Comparison of ENCODE assay signal across 12 mouse cellular contexts in genomic region chr9:44686638-44687037, GRCm38 (mm10). TPM values are rescaled to one million over a fixed set of nuclear protein-coding genes. Genes with fewer than 3 reads are reported as not detected.
A peak's percentile ranks its signal among the peaks of the same experiment; 100 is the strongest.
DNase-seq lines count a peak whose midpoint lies in the region; ATAC-seq lines count a peak whose summit lies in the region.
"Had no signal": no experiment of that assay in that cellular context is flagged by ENCODE, and none has a peak within 500 bp of the region (broad histone marks: within the 10 kb centered on the region; RNA-seq: fewer than 3 reads in every experiment).

No protein-coding gene starts in this region.

- 0 out of 2 replicates have a peak overlapping the region, but pooled peaks have one; percentile 5 for H3K9ac ChIP-seq in kidney, embryonic 16.5 days (replicated peaks; ENCODE audit: low read length)
- H3K9ac ChIP-seq in forebrain, embryonic 12.5 days = 0 out of 2 replicates have a peak overlapping the region, but pooled peaks have one; percentile 0
- H3K9ac ChIP-seq in midbrain, embryonic 15.5 days = no peak overlapping the region
- H3K9ac ChIP-seq: limb, embryonic 13.5 days had no signal

- no peak for DNase-seq in kidney, adult 18-20 months
- DNase-seq in brain, adult 2 months (ENCODE audit: low read depth, low spot score) = peak; percentile 51
- no peak for DNase-seq in T-cell, adult 2 months (ENCODE audit: low spot score)
- DNase-seq in frontal cortex, postnatal 36 days (ENCODE audit: low spot score in 2 of 2) = no peak
- DNase-seq: cerebellum, adult 18-20 months; thymus, postnatal 25 days had no signal

- no peak overlapping the region for H3K4me3 ChIP-seq in kidney, embryonic 16.5 days (ENCODE audit: low read length)
- no peak overlapping the region for H3K4me3 ChIP-seq in forebrain, embryonic 12.5 days (replicated peaks)
- no peak overlapping the region for H3K4me3 ChIP-seq in midbrain, embryonic 15.5 days
- H3K4me3 ChIP-seq: limb, embryonic 13.5 days had no signal

- peaks cover 23% of the 10 kb centered on the region for H3K36me3 ChIP-seq in kidney, embryonic 16.5 days (ENCODE audit: insufficient read depth, low read length)
- H3K36me3 ChIP-seq in forebrain, embryonic 12.5 days (replicated peaks) = peaks cover 41% of the 10 kb centered on the region
- H3K36me3 ChIP-seq in midbrain, embryonic 15.5 days (replicated peaks) = peaks cover 14% of the 10 kb centered on the region; the same call in 1 of the 2 replicates

- 0 out of 2 replicates have a peak, but pooled peaks have one; percentile 7 for ATAC-seq in kidney, embryonic 16.5 days (ENCODE audit: low FRiP score, low TSS enrichment)
- ATAC-seq in forebrain, embryonic 12.5 days (ENCODE audit: low FRiP score) = peak; percentile 81
- peak; percentile 78 for ATAC-seq in midbrain, embryonic 15.5 days (replicated peaks)
- no peak for ATAC-seq in erythroblast, adult 5-6 weeks (replicated peaks; ENCODE audit: low FRiP score, poor library complexity, severe bottlenecking)

- H3K27me3 ChIP-seq in kidney, embryonic 16.5 days (ENCODE audit: insufficient read depth, low read length) = no peaks in the 10 kb centered on the region
- no peaks in the 10 kb centered on the region; the same call in 1 of the 2 replicates for H3K27me3 ChIP-seq in forebrain, embryonic 12.5 days
- no peaks in the 10 kb centered on the region for H3K27me3 ChIP-seq in midbrain, embryonic 15.5 days (replicated peaks)
- H3K27me3 ChIP-seq: limb, embryonic 13.5 days had no signal

- H3K4me1 ChIP-seq in kidney, embryonic 16.5 days (ENCODE audit: insufficient read depth, low read length) = peaks cover 28% of the 10 kb centered on the region
- peaks cover 23% of the 10 kb centered on the region for H3K4me1 ChIP-seq in forebrain, embryonic 12.5 days
- H3K4me1 ChIP-seq in midbrain, embryonic 15.5 days = peaks cover 25% of the 10 kb centered on the region
- H3K4me1 ChIP-seq: limb, embryonic 13.5 days had no signal

- H3K4me2 ChIP-seq in kidney, embryonic 16.5 days (replicated peaks; ENCODE audit: low read depth, low read length) = no peak overlapping the region
- 0 out of 2 replicates have a peak overlapping the region, but pooled peaks have one; percentile 0 for H3K4me2 ChIP-seq in forebrain, embryonic 12.5 days
- H3K4me2 ChIP-seq in midbrain, embryonic 15.5 days = no peak overlapping the region
- H3K4me2 ChIP-seq: limb, embryonic 13.5 days had no signal

- 51% methylated on average over 5 of the region's 5 CpGs for WGBS in kidney, embryonic 16.5 days
- 26% methylated on average over 5 of the region's 5 CpGs for WGBS in forebrain, embryonic 12.5 days
- WGBS in midbrain, embryonic 15.5 days = 16% methylated on average over 5 of the region's 5 CpGs

- H3K9me3 ChIP-seq in kidney, embryonic 16.5 days (ENCODE audit: low read length) = no peaks in the 10 kb centered on the region
- no peaks in the 10 kb centered on the region for H3K9me3 ChIP-seq in forebrain, embryonic 12.5 days
- no peaks in the 10 kb centered on the region for H3K9me3 ChIP-seq in midbrain, embryonic 15.5 days
- H3K9me3 ChIP-seq: limb, embryonic 13.5 days had no signal

- peak overlapping the region; percentile 82 for H3K27ac ChIP-seq in kidney, embryonic 16.5 days (ENCODE audit: low read length)
- H3K27ac ChIP-seq in forebrain, embryonic 12.5 days = peak overlapping the region; percentile 77
- H3K27ac ChIP-seq in midbrain, embryonic 15.5 days = peak overlapping the region; percentile 75
- H3K27ac ChIP-seq: limb, embryonic 13.5 days had no signal

RNA-seq across cellular contexts. Expression of gene Treh, which starts 13.6 kb away (rescaled TPM):
- polyA plus RNA-seq in kidney, embryonic 16.5 days (2015; fragmentation: Nextera tagmentation; extraction: Ambion mirVana) = 0.17 TPM in 1 of 2 replicates, not detected in the other
- not detected in 2 replicates for polyA plus RNA-seq in forebrain, embryonic 12.5 days (2016; fragmentation: Nextera tagmentation; extraction: Ambion mirVana)
- polyA plus RNA-seq in midbrain, embryonic 15.5 days (2015; fragmentation: Nextera tagmentation; extraction: Ambion mirVana) = not detected in 2 replicates
- not detected in 2 replicates for total RNA-seq in erythroblast, adult 5-6 weeks (2015; ENCODE audit: low replicate concordance)
- total RNA-seq in erythroblast, adult 5-6 weeks (2017; ENCODE audit: low replicate concordance) = not detected in 2 replicates
- polyA plus RNA-seq: heart, embryonic 14.5 days; limb, embryonic 13.5 days had no signal

RNA-seq across cellular contexts. Expression of gene Phldb1, which starts 48.4 kb away (rescaled TPM):
- polyA plus RNA-seq in kidney, embryonic 16.5 days (2015; fragmentation: Nextera tagmentation; extraction: Ambion mirVana) = 37.0 and 37.6 TPM in 2 replicates
- polyA plus RNA-seq in forebrain, embryonic 12.5 days (2016; fragmentation: Nextera tagmentation; extraction: Ambion mirVana) = 57.5 and 67.3 TPM in 2 replicates
- polyA plus RNA-seq in midbrain, embryonic 15.5 days (2015; fragmentation: Nextera tagmentation; extraction: Ambion mirVana) = 56.5 and 58.9 TPM in 2 replicates
- total RNA-seq in erythroblast, adult 5-6 weeks (2015; ENCODE audit: low replicate concordance) = 0.42 and 6.1 TPM in 2 replicates
- total RNA-seq in erythroblast, adult 5-6 weeks (2017; ENCODE audit: low replicate concordance) = 2.9 TPM in 2 replicates
